Mouse (Mus musculus) C2C12 (cell line): ENCODE data around the gene Slc4a4. TPM values are rescaled to one million over a fixed set of nuclear protein-coding genes. Genes with fewer than 3 reads are reported as not detected.

Experiments used
- H3K27me3 ChIP-seq: one replicate; pipeline ENCODE4 v1.6.1; 2011; ENCODE audit not compliant: control insufficient read depth, insufficient read depth, insufficient read length
- H3K36me3 ChIP-seq: one replicate; pipeline ENCODE4 v1.6.1; 2011; ENCODE audit not compliant: control insufficient read depth, insufficient read depth
- H3K4me3 ChIP-seq: one replicate; pipeline ENCODE4 v1.5.1; 2011; ENCODE audit warnings: mild to moderate bottlenecking, control low read depth; ENCODE audit not compliant: poor library complexity, insufficient read depth, severe bottlenecking
- H3K79me2 ChIP-seq: one replicate; pipeline ENCODE4 v1.6.1; 2011; ENCODE audit not compliant: control insufficient read depth, insufficient read depth
- H3K79me3 ChIP-seq: one replicate; pipeline ENCODE4 v1.6.1; 2011; ENCODE audit warnings: low read depth, control low read depth
- H3ac ChIP-seq: one replicate; pipeline ENCODE3; 2011; ENCODE audit warnings: low read depth; ENCODE audit not compliant: control insufficient read depth, insufficient read length
- CEBPB ChIP-seq: IDR thresholded peaks from one replicate; pipeline ENCODE4 v1.6.1; 2011; ENCODE audit warnings: low read depth, mild to moderate bottlenecking, control low read depth, moderate library complexity
- CTCF ChIP-seq: IDR thresholded peaks from one replicate; pipeline ENCODE4 v1.5.1; 2011; ENCODE audit not compliant: control insufficient read depth, insufficient read depth, insufficient read length
- FOSL1 ChIP-seq: IDR thresholded peaks from one replicate; pipeline ENCODE4 v1.8.0; 2011; ENCODE audit warnings: mild to moderate bottlenecking, low read length; ENCODE audit not compliant: poor library complexity, insufficient read depth, severe bottlenecking
- MAX ChIP-seq: IDR thresholded peaks from one replicate; pipeline ENCODE4 v1.6.1; 2011; ENCODE audit warnings: mild to moderate bottlenecking, control low read depth
- MYOD1 ChIP-seq: IDR thresholded peaks from one replicate; pipeline ENCODE4 v1.6.1; 2011; ENCODE audit warnings: low read depth; ENCODE audit not compliant: control insufficient read depth, insufficient read length
- MYOG ChIP-seq: IDR thresholded peaks from one replicate; pipeline ENCODE4 v1.6.1; 2011; ENCODE audit not compliant: control insufficient read depth, insufficient read length; ENCODE audit errors: extremely low read depth
- USF1 ChIP-seq: IDR thresholded peaks from one replicate; pipeline ENCODE4 v1.6.1; 2011; ENCODE audit warnings: low read depth, mild to moderate bottlenecking, control low read depth, moderate library complexity
- polyA plus RNA-seq: library from polyadenylated mRNA; unstranded; fragments of >200 nt; fragmentation: generic; extraction: Trizol; gene quantifications from one replicate; pipeline ENCODE4 v1.2.1, GENCODE M21; 2012; ENCODE audit warnings: missing spikeins

Gene Slc4a4
- polyA plus RNA-seq, 1 experiment = 0.06 TPM

DNA sequence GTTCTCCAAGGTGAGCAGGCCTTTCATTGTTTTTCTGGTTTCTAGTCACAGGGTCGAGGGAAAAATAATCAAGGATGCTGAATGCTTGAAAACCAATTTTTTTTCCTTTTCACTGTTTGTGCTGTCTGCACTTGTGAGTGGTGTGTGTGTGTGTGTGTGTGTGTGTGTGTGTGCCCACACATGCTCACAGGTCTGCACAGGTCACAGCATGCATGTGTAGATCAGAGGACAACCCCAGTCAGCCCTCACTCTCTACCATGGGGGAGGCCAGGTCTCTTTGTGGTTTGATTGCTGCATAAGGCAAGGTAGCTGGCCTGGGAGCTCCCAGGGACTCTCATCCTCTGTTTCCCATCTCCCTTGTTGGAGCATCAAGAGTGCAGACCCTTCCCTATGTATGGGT, 16.9 kb downstream of the Slc4a4 start:
- Histone ChIP-seq H3ac (no peak overlapping the region), H3K27me3 (no peaks in the 10 kb centered on the region), H3K79me3 (no peaks in the 10 kb centered on the region), H3K4me3 (no peak overlapping the region), H3K36me3 (no peaks in the 10 kb centered on the region), H3K79me2 (no peaks in the 10 kb centered on the region)
- no peak for TF ChIP-seq FOSL1
- TF ChIP-seq MYOG = no peak
- TF ChIP-seq MAX = no peak
- no peak for TF ChIP-seq CEBPB
- no peak for TF ChIP-seq CTCF
- no peak for TF ChIP-seq USF1
- TF ChIP-seq MYOD1 = no peak

DNA sequence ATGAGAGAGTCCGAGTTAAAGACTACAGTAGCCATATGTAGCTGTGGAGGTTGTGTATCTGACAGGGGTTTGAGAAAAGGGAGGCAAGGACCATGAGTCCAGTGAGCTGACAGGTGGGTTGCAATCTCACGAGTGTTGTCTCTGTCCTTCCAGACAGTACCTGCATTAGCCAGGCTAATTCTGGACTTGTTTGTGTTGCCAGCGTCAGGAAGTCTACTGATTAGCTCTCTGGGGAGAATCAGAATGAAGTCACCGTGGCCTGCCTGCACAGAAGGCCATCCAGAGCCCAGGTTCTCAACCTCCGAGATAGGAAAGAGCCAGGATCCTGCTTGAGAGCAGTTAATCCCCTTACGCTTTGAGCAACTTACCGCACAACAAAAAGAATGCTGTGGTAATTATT, 18.2 kb downstream of the Slc4a4 start:
- Histone ChIP-seq H3K79me3 (no peaks in the 10 kb centered on the region), H3K27me3 (no peaks in the 10 kb centered on the region), H3K4me3 (no peak overlapping the region), H3K79me2 (no peaks in the 10 kb centered on the region), H3ac (no peak overlapping the region), H3K36me3 (no peaks in the 10 kb centered on the region)
- TF ChIP-seq USF1 = no peak
- TF ChIP-seq MYOD1 = no peak
- TF ChIP-seq FOSL1 = no peak
- no peak for TF ChIP-seq CTCF
- TF ChIP-seq MAX = no peak
- no peak for TF ChIP-seq MYOG
- no peak for TF ChIP-seq CEBPB

DNA sequence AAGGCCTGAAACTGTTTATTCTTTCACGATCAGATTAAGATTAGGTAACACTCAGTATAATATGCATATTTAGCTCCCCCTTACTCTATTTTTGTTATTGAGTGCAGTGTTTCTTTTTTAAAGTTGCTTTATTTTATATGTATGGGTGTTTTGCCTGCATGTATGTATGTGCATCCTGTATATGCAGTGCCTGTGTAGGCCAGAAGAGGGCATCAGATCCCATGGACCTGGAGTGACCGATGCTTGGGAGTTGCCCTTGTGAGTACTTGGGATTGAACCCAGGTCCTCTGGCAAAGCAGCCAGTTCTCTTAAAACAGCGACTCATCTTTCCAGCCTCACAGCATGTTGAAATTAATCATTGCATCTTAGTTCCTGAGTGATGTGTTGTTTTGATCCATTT, 21.0 kb downstream of the Slc4a4 start:
- H3K36me3 ChIP-seq = no peaks in the 10 kb centered on the region
- no peaks in the 10 kb centered on the region for H3K79me3 ChIP-seq
- no peak for TF ChIP-seq MAX
- TF ChIP-seq CTCF = no peak
- no peak for TF ChIP-seq MYOG
- TF ChIP-seq MYOD1 = no peak
- TF ChIP-seq CEBPB = no peak
- TF ChIP-seq USF1 = no peak
- TF ChIP-seq FOSL1 = no peak
- H3K27me3 ChIP-seq = no peaks in the 10 kb centered on the region
- no peaks in the 10 kb centered on the region for H3K79me2 ChIP-seq
- no peak overlapping the region for H3ac ChIP-seq
- no peak overlapping the region for H3K4me3 ChIP-seq

DNA sequence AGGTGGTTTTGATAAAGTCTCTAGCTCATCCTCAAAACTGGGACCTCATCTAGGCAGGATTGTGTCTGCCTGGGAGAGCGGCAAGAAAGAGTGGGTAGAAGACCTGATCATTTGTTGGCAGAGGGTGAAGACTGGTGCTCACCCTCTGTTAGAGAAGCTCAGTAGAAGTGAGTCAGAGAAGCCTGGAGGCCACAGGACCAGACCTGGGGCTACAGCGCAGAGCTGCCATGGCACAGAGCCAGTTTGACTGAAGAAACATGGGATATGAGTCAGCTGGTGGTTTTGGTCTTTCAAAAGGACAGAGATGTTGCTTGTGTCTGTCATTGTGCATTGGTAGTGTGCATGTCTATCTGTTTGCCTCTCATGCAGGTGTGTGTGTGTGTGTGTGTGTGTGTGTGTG, 26.0 kb downstream of the Slc4a4 start:
- Histone ChIP-seq H3K4me3 (no peak overlapping the region), H3K36me3 (no peaks in the 10 kb centered on the region), H3K79me3 (no peaks in the 10 kb centered on the region), H3ac (no peak overlapping the region), H3K79me2 (no peaks in the 10 kb centered on the region), H3K27me3 (no peaks in the 10 kb centered on the region)
- TF ChIP-seq FOSL1 = no peak
- TF ChIP-seq CTCF = no peak
- peak; percentile 13 for TF ChIP-seq CEBPB
- peak; percentile 13 for TF ChIP-seq MAX
- no peak for TF ChIP-seq USF1
- TF ChIP-seq MYOG = no peak

DNA sequence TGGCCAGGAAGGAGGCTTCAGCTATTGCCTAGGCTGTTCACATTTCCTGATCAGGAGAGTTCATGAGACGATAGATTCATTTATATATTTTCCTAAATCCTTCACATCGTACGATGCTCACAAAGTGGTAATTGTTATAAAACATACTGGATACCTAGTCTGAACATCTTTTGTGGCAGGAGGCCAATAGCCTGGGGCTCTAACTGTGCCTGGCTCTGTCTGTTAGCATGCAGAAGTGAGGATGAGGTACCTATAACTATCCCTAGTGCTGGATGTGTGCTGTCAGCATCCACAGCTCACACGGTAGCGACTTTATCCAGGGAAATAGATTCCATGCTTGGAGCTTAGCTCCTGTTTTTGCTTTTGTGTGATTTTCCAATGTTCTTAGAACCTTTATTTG, 28.5 kb downstream of the Slc4a4 start:
- H3ac ChIP-seq = no peak overlapping the region
- H3K27me3 ChIP-seq = no peaks in the 10 kb centered on the region
- no peaks in the 10 kb centered on the region for H3K79me2 ChIP-seq
- no peak for TF ChIP-seq FOSL1
- no peak for TF ChIP-seq CTCF
- no peak for TF ChIP-seq MYOD1
- TF ChIP-seq USF1 = no peak
- no peak for TF ChIP-seq CEBPB
- no peak for TF ChIP-seq MYOG
- no peak for TF ChIP-seq MAX
- H3K79me3 ChIP-seq = no peaks in the 10 kb centered on the region
- H3K4me3 ChIP-seq = no peak overlapping the region
- H3K36me3 ChIP-seq = no peaks in the 10 kb centered on the region

DNA sequence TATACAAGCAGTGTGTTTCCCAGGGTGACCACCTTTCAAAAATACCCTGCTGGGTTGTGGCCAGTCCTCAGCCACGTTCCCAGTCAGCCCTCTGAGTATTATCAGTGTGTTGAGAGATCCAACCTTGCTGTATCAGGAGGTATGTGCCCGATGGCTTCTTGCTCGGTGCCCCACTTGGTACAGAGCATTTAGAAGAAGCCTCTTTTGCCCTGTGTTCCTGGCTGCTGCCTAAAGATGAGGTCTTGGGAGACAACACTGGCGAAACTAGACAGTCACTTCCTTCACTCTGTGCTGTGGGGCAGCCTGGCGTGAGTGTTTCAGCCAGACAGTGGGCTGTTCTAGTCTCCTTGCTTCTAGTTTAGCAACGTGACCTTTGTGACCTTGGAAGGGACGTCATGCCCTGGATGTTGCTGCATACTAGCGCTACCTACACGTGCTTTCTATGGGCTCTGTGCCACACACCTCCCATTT, 29.9 kb downstream of the Slc4a4 start:
- no peak overlapping the region for H3K4me3 ChIP-seq
- no peaks in the 10 kb centered on the region for H3K79me3 ChIP-seq
- H3K27me3 ChIP-seq = no peaks in the 10 kb centered on the region
- H3K36me3 ChIP-seq = no peaks in the 10 kb centered on the region
- H3K79me2 ChIP-seq = no peaks in the 10 kb centered on the region
- TF ChIP-seq FOSL1 (no peak), USF1 (no peak), CEBPB (no peak), MYOG (no peak), MAX (no peak), CTCF (no peak), MYOD1 (no peak)
- no peak overlapping the region for H3ac ChIP-seq
